Mouse (Mus musculus) ES-E14 (cell line): ENCODE data around the gene Cbln1.

Source experiments
- CHD2 ChIP-seq: IDR thresholded peaks from 2 replicates; pipeline ENCODE4 v1.6.1; 2014; ENCODE audit warnings: mild to moderate bottlenecking, low read depth, low read length, inconsistent platforms
- HCFC1 ChIP-seq: IDR thresholded peaks from 2 replicates; pipeline ENCODE4 v1.6.1; 2012; ENCODE audit warnings: low read length, inconsistent platforms, borderline replicate concordance; ENCODE audit not compliant: insufficient read depth
- ZC3H11A ChIP-seq: IDR thresholded peaks from 2 replicates; pipeline ENCODE4 v1.6.1; 2012; ENCODE audit warnings: low read depth, mild to moderate bottlenecking, inconsistent platforms, low read length, borderline replicate concordance
- ZNF384 ChIP-seq: IDR thresholded peaks from 2 replicates; pipeline ENCODE4 v1.6.1; 2012; ENCODE audit warnings: low read depth, low read length, inconsistent platforms

DNA sequence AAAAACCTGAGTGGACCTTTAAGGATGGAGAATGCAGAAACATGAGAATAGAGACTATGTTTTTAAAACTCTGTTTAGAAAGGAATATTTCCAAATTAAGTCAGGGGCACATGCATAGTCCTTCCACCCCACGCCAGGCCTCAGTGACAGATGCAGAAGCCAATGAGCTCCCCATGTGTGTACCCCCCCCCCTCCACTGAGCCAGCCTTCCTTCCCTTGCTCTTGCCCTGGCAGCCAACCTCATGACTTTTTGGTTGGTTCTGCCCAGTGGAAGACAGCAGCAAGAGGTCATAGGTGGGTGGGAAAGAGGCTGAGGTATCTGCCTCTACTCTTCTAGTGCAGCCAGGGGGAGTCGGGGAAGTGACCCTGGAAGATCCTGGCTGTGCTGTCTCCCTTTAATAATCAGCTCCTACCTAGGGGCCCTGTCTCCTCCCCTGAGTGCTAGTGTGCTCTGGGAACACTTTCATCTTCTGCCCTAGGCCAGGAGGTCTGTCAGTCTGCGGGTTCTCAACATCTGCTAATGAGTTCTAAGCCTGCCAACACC, 4.8 kb upstream of the Cbln1 start:
- TF ChIP-seq ZC3H11A: no peak
- no peak for TF ChIP-seq ZNF384
- TF ChIP-seq CHD2: no peak
- TF ChIP-seq HCFC1: no peak
